Mouse (Mus musculus) liver, adult 2 months (tissue): ENCODE measurements around the gene Hdac4. TPM values are rescaled to one million over a fixed set of nuclear protein-coding genes. Genes with fewer than 3 reads are reported as not detected.

Experiments used
- DNase-seq: peaks from one replicate; pipeline ENCODE4 v3.0.0-alpha.2; 2011; ENCODE audit warnings: low read depth, low spot score; ENCODE audit errors: extremely low read depth
- H3K27ac ChIP-seq: fragments of 200-500 bp; replicated peaks from 2 replicates; pipeline ENCODE4 v1.5.1; 2012; ENCODE audit warnings: low read depth, mild to moderate bottlenecking, control low read depth, inconsistent platforms, low read length; ENCODE audit not compliant: insufficient read depth
- H3K27me3 ChIP-seq: fragments of 200-500 bp; 2 replicates; pipeline ENCODE4 v1.6.1; 2012; ENCODE audit warnings: mild to moderate bottlenecking, moderate library complexity, low read length, inconsistent platforms; ENCODE audit not compliant: control insufficient read depth, insufficient read depth
- H3K36me3 ChIP-seq: fragments of 200-500 bp; 2 replicates; pipeline ENCODE4 v1.6.1; 2012; ENCODE audit warnings: low read length, inconsistent platforms; ENCODE audit not compliant: control insufficient read depth, insufficient read depth
- H3K4me1 ChIP-seq: fragments of 200-500 bp; 2 replicates; pipeline ENCODE4 v1.6.1; 2011; ENCODE audit warnings: low read length; ENCODE audit not compliant: control insufficient read depth, insufficient read depth
- H3K4me3 ChIP-seq: fragments of 200-500 bp; 2 replicates; pipeline ENCODE4 v1.5.1; 2011; ENCODE audit warnings: low read depth, mild to moderate bottlenecking, control low read depth, low read length, moderate library complexity; ENCODE audit not compliant: insufficient read depth
- H3K79me2 ChIP-seq: fragments of 200-500 bp; 2 replicates; pipeline ENCODE4 v1.6.1; 2012; ENCODE audit warnings: inconsistent platforms, mild to moderate bottlenecking, low read length, moderate library complexity; ENCODE audit not compliant: control insufficient read depth, insufficient read depth
- H3K9ac ChIP-seq: fragments of 200-500 bp; 2 replicates; pipeline ENCODE4 v1.6.1; 2012; ENCODE audit warnings: low read depth, mild to moderate bottlenecking, control low read depth, inconsistent platforms, low read length
- CTCF ChIP-seq: fragments of 200-500 bp; IDR thresholded peaks from 2 replicates; pipeline ENCODE4 v1.5.1; 2011; ENCODE audit warnings: low read depth, low read length, control low read depth
- POLR2A ChIP-seq: fragments of 200-500 bp; IDR thresholded peaks from 2 replicates; pipeline ENCODE4 v1.6.1; 2011; ENCODE audit warnings: low read length, control low read depth; ENCODE audit not compliant: insufficient read depth; ENCODE audit errors: extremely low read depth
- WGBS: fragments of 180-500 bp; shearing (Covaris S2); methylation state at CpG from one replicate; pipeline ENCODE4 v1.1.7; 2018; 5-methylcytosine and 5-hydroxymethylcytosine counted together
- polyA plus RNA-seq: library from polyadenylated mRNA; depleted of rRNA; stranded (reverse); fragments of >200 nt; gene quantifications from 2 replicates; pipeline ENCODE4 v1.2.3, GENCODE M21; 2012
- total RNA-seq: library from RNA; depleted of rRNA; stranded (reverse); fragments of >200 nt; gene quantifications from 2 replicates; pipeline ENCODE4 v1.2.3, GENCODE M21; 2014

Hdac4 gene
- total and polyA plus RNA-seq, 2 experiments, result 5.3 to 5.7 TPM

GRCm38 (mm10) chr1:92124497-92125201 lies 70.8 kb downstream of the Hdac4 start:
- Histone ChIP-seq H3K4me3 (no peak overlapping the region), H3K79me2 (peaks cover 18% of the 10 kb centered on the region; the same call in 1 of the 2 replicates), H3K4me1 (no peaks in the 10 kb centered on the region), H3K27me3 (no peaks in the 10 kb centered on the region), H3K9ac (no peak overlapping the region), H3K36me3 (no peaks in the 10 kb centered on the region), H3K27ac (no peak overlapping the region)
- DNase-seq, result no peak
- TF ChIP-seq POLR2A, result no peak
- TF ChIP-seq CTCF, result no peak
- 92% methylated on average over 3 of the region's 3 CpGs for WGBS

- Histone ChIP-seq H3K36me3 (no peaks in the 10 kb centered on the region), H3K79me2 (peaks cover 23% of the 10 kb centered on the region), H3K27me3 (no peaks in the 10 kb centered on the region), H3K4me3 (no peak overlapping the region), H3K4me1 (0 out of 2 replicates have a peak, but pooled peaks cover under 1% of the 10 kb centered on the region), H3K27ac (no peak overlapping the region), H3K9ac (no peak overlapping the region)
- WGBS, result 50% methylated on average over 5 of the region's 5 CpGs
- DNase-seq, result no peak
- TF ChIP-seq POLR2A, result no peak
- TF ChIP-seq CTCF, result no peak
Observed at GRCm38 (mm10) chr1:92119303-92119702, 76.2 kb downstream of the Hdac4 start.

- no peak for DNase-seq
- no peak overlapping the region for H3K27ac ChIP-seq
- H3K36me3 ChIP-seq, result no peaks in the 10 kb centered on the region
- TF ChIP-seq POLR2A, result no peak
- TF ChIP-seq CTCF, result no peak
- peaks cover 13% of the 10 kb centered on the region for H3K4me1 ChIP-seq
- H3K9ac ChIP-seq, result no peak overlapping the region
- H3K4me3 ChIP-seq, result no peak overlapping the region
- WGBS, result 96% methylated on average over 5 of the region's 5 CpGs
- H3K27me3 ChIP-seq, result no peaks in the 10 kb centered on the region
- peaks cover 17% of the 10 kb centered on the region for H3K79me2 ChIP-seq
Observed at GRCm38 (mm10) chr1:92117597-92117996, 77.9 kb downstream of the Hdac4 start.

- DNase-seq, result no peak
- peaks cover 25% of the 10 kb centered on the region for H3K79me2 ChIP-seq
- peaks cover 15% of the 10 kb centered on the region for H3K4me1 ChIP-seq
- TF ChIP-seq POLR2A (no peak), CTCF (no peak)
- WGBS, result 95% methylated on average over 4 of the region's 4 CpGs
- no peaks in the 10 kb centered on the region for H3K27me3 ChIP-seq
- no peak overlapping the region for H3K9ac ChIP-seq
- no peaks in the 10 kb centered on the region for H3K36me3 ChIP-seq
- no peak overlapping the region for H3K27ac ChIP-seq
- H3K4me3 ChIP-seq, result no peak overlapping the region
Observed at GRCm38 (mm10) chr1:92116169-92116568, 79.3 kb downstream of the Hdac4 start.

- WGBS, result 87% methylated on average over 3 of the region's 3 CpGs
- H3K79me2 ChIP-seq, result peaks cover 24% of the 10 kb centered on the region
Observed at GRCm38 (mm10) chr1:92114091-92114490, 81.4 kb downstream of the Hdac4 start.

More at GRCm38 (mm10) chr1:92114091-92114490, 81.4 kb downstream of the Hdac4 start:
- Histone ChIP-seq H3K4me3 (no peak overlapping the region), H3K27ac (no peak overlapping the region), H3K27me3 (no peaks in the 10 kb centered on the region), H3K4me1 (peaks cover 15% of the 10 kb centered on the region), H3K9ac (no peak overlapping the region), H3K36me3 (no peaks in the 10 kb centered on the region)
- TF ChIP-seq CTCF (no peak), POLR2A (no peak)
- no peak for DNase-seq
